Mouse (Mus musculus): ENCODE data around the gene Tbc1d15.

Tbc1d15 gene

GRCm38 (mm10) chr10:115251088-115251934 lies at the start of gene Tbc1d15:
Gene Tbc1d15 (minus strand): TSS chr10:115251467.
- in situ Hi-C loops (cut with MboI, MseI): loop anchor here in 1 of 2 experiments (5.0 kb wide), 1 partner anchor 61 kb away; no protein-coding TSS in a partner anchor

GRCm38 (mm10) chr10:115298683-115299082 lies 47.4 kb upstream of the Tbc1d15 start:
- in situ Hi-C loops (cut with MboI, MseI): no loop called here

- in situ Hi-C loops (cut with MboI, MseI): no loop called here
Measured at GRCm38 (mm10) chr10:115297582-115297981, 46.3 kb upstream of the Tbc1d15 start.

GRCm38 (mm10) chr10:115296401-115296935 lies 45.2 kb upstream of the Tbc1d15 start:
- in situ Hi-C loops (cut with MboI, MseI): no loop called here

- in situ Hi-C loops (cut with MboI, MseI): no loop called here
Measured at GRCm38 (mm10) chr10:115295162-115295561, 43.9 kb upstream of the Tbc1d15 start.

GRCm38 (mm10) chr10:115294715-115295114 lies 43.4 kb upstream of the Tbc1d15 start:
- in situ Hi-C loops (cut with MboI, MseI): loop anchor here in 1 of 2 experiments (5.0 kb wide), 1 partner anchor 37 kb away; no protein-coding TSS in a partner anchor

- in situ Hi-C loops (cut with MboI, MseI): loop anchor here in 1 of 2 experiments (5.0 kb wide), 1 partner anchor 37 kb away; no protein-coding TSS in a partner anchor
Measured at GRCm38 (mm10) chr10:115293946-115294345, 42.7 kb upstream of the Tbc1d15 start.

GRCm38 (mm10) chr10:115290671-115291070 lies 39.4 kb upstream of the Tbc1d15 start:
- in situ Hi-C loops (cut with MboI, MseI): loop anchor here in 1 of 2 experiments (5.0 kb wide), 1 partner anchor 33 kb away; no protein-coding TSS in a partner anchor

GRCm38 (mm10) chr10:115288856-115289255 lies 37.6 kb upstream of the Tbc1d15 start:
- in situ Hi-C loops (cut with MboI, MseI): no loop called here

GRCm38 (mm10) chr10:115284170-115284569 lies 32.9 kb upstream of the Tbc1d15 start:
- in situ Hi-C loops (cut with MboI, MseI): no loop called here

GRCm38 (mm10) chr10:115281381-115281780 lies 30.1 kb upstream of the Tbc1d15 start:
- in situ Hi-C loops (cut with MboI, MseI): no loop called here

GRCm38 (mm10) chr10:115271649-115272048 lies 20.4 kb upstream of the Tbc1d15 start:
- in situ Hi-C loops (cut with MboI, MseI): no loop called here

- in situ Hi-C loops (cut with MboI, MseI): no loop called here
Measured at GRCm38 (mm10) chr10:115270612-115271390, 19.5 kb upstream of the Tbc1d15 start.

GRCm38 (mm10) chr10:115262926-115263562 lies 11.8 kb upstream of the Tbc1d15 start:
- in situ Hi-C loops (cut with MboI, MseI): no loop called here

- in situ Hi-C loops (cut with MboI, MseI): no loop called here
Measured at GRCm38 (mm10) chr10:115262261-115262660, 11.0 kb upstream of the Tbc1d15 start.

GRCm38 (mm10) chr10:115261428-115261827 lies 10.2 kb upstream of the Tbc1d15 start:
- in situ Hi-C loops (cut with MboI, MseI): no loop called here

GRCm38 (mm10) chr10:115256162-115256561 lies 4.9 kb upstream of the Tbc1d15 start:
- in situ Hi-C loops (cut with MboI, MseI): loop anchor here in 1 of 2 experiments (5.0 kb wide), 1 partner anchor 36 kb away; no protein-coding TSS in a partner anchor

- in situ Hi-C loops (cut with MboI, MseI): loop anchor here in 1 of 2 experiments (5.0 kb wide), 1 partner anchor 59 kb away; no protein-coding TSS in a partner anchor
Measured at GRCm38 (mm10) chr10:115253521-115253920, 2.3 kb upstream of the Tbc1d15 start.

- in situ Hi-C loops (cut with MboI, MseI): loop anchor here in 1 of 2 experiments (5.0 kb wide), 1 partner anchor 60 kb away; no protein-coding TSS in a partner anchor
Measured at GRCm38 (mm10) chr10:115252321-115252757, 1.1 kb upstream of the Tbc1d15 start.

GRCm38 (mm10) chr10:115250235-115251087 lies 806 bp downstream of the Tbc1d15 start:
- in situ Hi-C loops (cut with MboI, MseI): loop anchor here in 1 of 2 experiments (5.0 kb wide), 1 partner anchor 62 kb away; no protein-coding TSS in a partner anchor
